Mouse (Mus musculus) midbrain, embryonic 14.5 days (tissue): ENCODE measurements at regions not wholly inside any gene's neighbourhood (a gene's known extent, or its start where the extent isn't known, plus 50 kb on each side); places are given as distances from the start of the nearest gene placed in this dataset.
"Not testable (repeated sequence)": the region's sequence is repeated elsewhere in the genome, so short reads cannot be mapped to it uniquely, and the experiment has no call there.

ENCODE experiments used
- ATAC-seq: fragments of 200-750 bp; cut with Nextera tagmentation; 2 replicates; pipeline ENCODE4 v1.8.0; 2017; ENCODE audit warnings: moderate number of reproducible peaks, moderate library complexity; ENCODE audit not compliant: low FRiP score, low TSS enrichment
- DNase-seq: peaks from one replicate; pipeline ENCODE4 v3.0.0-alpha.2; 2015
- H3K27ac ChIP-seq: fragments of 300-500 bp; sonication (generic); replicated peaks from 2 replicates; pipeline ENCODE4 v1.5.1; 2014; ENCODE audit warnings: mild to moderate bottlenecking, low read depth, low read length, moderate library complexity
- H3K27me3 ChIP-seq: fragments of 300-500 bp; sonication (generic); 2 replicates; pipeline ENCODE4 v1.6.1; 2014; ENCODE audit warnings: low read length, control low read depth, mixed read lengths; ENCODE audit not compliant: control insufficient read depth, insufficient read depth
- H3K36me3 ChIP-seq: fragments of 300-500 bp; sonication (generic); 2 replicates; pipeline ENCODE4 v1.6.1; 2014; ENCODE audit warnings: low read length, control low read depth; ENCODE audit not compliant: control insufficient read depth, insufficient read depth
- H3K4me1 ChIP-seq: fragments of 300-500 bp; sonication (generic); 2 replicates; pipeline ENCODE4 v1.6.1; 2014; ENCODE audit warnings: mild to moderate bottlenecking, antibody characterized with exemption, low read length, control low read depth; ENCODE audit not compliant: control insufficient read depth, insufficient read depth
- H3K4me2 ChIP-seq: fragments of 300-500 bp; sonication (generic); 2 replicates; pipeline ENCODE4 v1.6.1; 2014; ENCODE audit warnings: mild to moderate bottlenecking, low read length, moderate library complexity
- H3K4me3 ChIP-seq: fragments of 300-500 bp; sonication (generic); replicated peaks from 2 replicates; pipeline ENCODE4 v1.5.1; 2014; ENCODE audit warnings: low read depth, low read length
- H3K9ac ChIP-seq: fragments of 300-500 bp; sonication (generic); replicated peaks from 2 replicates; pipeline ENCODE4 v1.6.1; 2014; ENCODE audit warnings: mild to moderate bottlenecking, low read length, moderate library complexity
- H3K9me3 ChIP-seq: fragments of 300-500 bp; sonication (generic); 2 replicates; pipeline ENCODE4 v1.6.1; 2016; ENCODE audit warnings: low read length, control low read depth, mixed read lengths; ENCODE audit not compliant: control insufficient read depth
- WGBS: fragments of 180-500 bp; shearing (Covaris S2); extraction: QIAGEN DNeasy Blood & Tissue Kit; methylation state at CpG from one replicate; pipeline ENCODE4 v1.1.7; 2014; 5-methylcytosine and 5-hydroxymethylcytosine counted together

- Histone ChIP-seq H3K36me3 (no peaks in the 10 kb centered on the region), H3K4me3 (no peak overlapping the region), H3K4me2 (no peak overlapping the region), H3K27ac (no peak overlapping the region), H3K9me3 (no peaks in the 10 kb centered on the region), H3K4me1 (no peaks in the 10 kb centered on the region), H3K9ac (no peak overlapping the region), H3K27me3 (no peaks in the 10 kb centered on the region)
- DNase-seq: no peak
- ATAC-seq: no peak
- WGBS: 85% methylated on average over 1 of the region's 1 CpGs
Measured at GRCm38 (mm10) chr3:82221924-82222323, 76.3 kb upstream of the Gucy1a1 start.

DNA sequence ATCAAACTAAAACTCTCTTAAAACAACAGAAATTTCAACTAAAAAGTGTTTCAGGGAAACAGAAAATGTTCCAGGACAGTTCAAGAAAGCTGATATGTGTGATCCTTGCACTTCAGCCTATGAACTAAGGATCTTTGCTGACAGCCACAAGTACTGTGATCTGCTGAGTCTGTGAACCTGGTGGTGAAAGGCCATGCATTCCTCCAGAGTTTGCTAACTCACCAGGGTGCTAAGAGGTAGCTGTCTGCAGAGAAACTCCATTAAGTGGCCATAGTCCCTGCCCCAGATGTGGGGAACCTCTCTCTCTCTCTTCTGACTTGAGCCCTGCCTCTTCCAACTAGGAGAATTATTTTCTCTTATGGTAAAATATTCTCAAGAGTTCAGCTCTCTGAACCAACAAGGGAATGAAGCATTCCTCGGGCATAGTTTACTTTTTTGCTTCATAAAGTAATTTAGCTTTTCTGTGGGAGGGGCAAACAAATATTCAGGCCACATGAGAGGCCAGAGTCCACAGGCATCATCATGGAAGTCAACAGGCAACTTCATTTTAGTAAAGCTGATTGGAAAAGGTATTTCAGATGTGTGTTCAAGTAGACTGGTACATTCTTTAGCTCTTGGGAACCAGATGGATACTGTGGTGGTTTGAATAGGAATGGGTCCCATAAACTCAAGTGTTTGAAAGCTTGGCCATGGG lies 73.8 kb upstream of the Gucy1a1 start:
- not testable (repeated sequence) for H3K36me3 ChIP-seq, H3K4me2 ChIP-seq, H3K27ac ChIP-seq, H3K4me3 ChIP-seq, H3K27me3 ChIP-seq, H3K9ac ChIP-seq, DNase-seq, H3K4me1 ChIP-seq, ATAC-seq, H3K9me3 ChIP-seq
- 87% methylated on average over 1 of the region's 1 CpGs for WGBS

DNA sequence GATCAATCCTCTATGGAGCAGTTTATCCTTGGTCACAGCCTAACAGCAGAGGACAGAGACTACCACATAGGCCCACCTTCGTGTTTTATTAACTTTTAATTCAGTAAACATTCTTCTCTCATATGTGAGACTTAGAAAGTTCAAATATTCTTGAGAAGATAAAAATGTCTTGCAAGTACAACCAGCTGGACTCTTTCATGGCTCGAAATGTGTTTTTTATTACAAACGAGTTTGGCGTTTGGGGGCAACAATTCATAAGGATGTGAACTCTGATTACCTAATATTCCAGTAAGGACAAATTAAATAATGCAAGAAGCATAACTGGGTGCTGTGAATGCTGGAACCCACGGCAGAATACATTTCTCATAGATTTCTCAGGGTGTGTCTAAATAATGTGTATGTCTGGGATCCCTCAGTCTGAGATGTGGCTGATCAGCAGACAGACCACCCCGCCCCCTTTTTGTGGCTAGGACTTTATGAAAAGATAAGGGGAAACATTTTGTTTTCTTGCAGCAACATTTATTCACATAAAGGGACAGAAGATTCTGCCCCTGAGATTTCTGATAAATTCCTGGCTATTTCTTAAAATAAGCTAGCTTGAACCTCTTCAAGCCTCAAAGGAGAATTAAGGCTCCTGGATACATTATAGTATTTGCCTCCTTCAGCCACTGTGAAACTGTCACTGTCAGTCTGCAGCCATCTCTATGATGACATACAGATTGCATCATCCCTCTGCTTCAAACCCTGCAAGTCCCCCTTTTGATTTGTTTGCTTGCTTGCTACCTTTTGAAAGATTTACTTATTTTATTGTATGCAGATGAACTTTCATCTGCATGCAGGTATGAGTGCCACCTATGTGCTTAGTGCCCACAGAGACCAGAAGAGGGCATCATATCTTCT lies 69.2 kb upstream of the Gucy1a1 start:
- ATAC-seq: no peak
- no peak overlapping the region for H3K4me3 ChIP-seq
- H3K27ac ChIP-seq: no peak overlapping the region
- 84% methylated on average over 6 of the region's 6 CpGs for WGBS
- no peaks in the 10 kb centered on the region for H3K4me1 ChIP-seq
- no peak overlapping the region for H3K4me2 ChIP-seq
- H3K9ac ChIP-seq: no peak overlapping the region
- H3K36me3 ChIP-seq: no peaks in the 10 kb centered on the region
- H3K27me3 ChIP-seq: no peaks in the 10 kb centered on the region
- DNase-seq: no peak
- no peaks in the 10 kb centered on the region for H3K9me3 ChIP-seq

GRCm38 (mm10) chr3:82207321-82207720 lies 61.7 kb upstream of the Gucy1a1 start:
- no peak overlapping the region for H3K9ac ChIP-seq
- no peak overlapping the region for H3K4me3 ChIP-seq
- H3K4me1 ChIP-seq: no peaks in the 10 kb centered on the region
- DNase-seq (no peak), ATAC-seq (no peak)
- H3K27me3 ChIP-seq: no peaks in the 10 kb centered on the region
- H3K9me3 ChIP-seq: no peaks in the 10 kb centered on the region
- no peaks in the 10 kb centered on the region for H3K36me3 ChIP-seq
- no peak overlapping the region for H3K4me2 ChIP-seq
- H3K27ac ChIP-seq: no peak overlapping the region
- WGBS: 92% methylated on average over 5 of the region's 5 CpGs
